Mouse (Mus musculus): Measurements from ENCODE around the gene Vars.

The Vars gene

DNA sequence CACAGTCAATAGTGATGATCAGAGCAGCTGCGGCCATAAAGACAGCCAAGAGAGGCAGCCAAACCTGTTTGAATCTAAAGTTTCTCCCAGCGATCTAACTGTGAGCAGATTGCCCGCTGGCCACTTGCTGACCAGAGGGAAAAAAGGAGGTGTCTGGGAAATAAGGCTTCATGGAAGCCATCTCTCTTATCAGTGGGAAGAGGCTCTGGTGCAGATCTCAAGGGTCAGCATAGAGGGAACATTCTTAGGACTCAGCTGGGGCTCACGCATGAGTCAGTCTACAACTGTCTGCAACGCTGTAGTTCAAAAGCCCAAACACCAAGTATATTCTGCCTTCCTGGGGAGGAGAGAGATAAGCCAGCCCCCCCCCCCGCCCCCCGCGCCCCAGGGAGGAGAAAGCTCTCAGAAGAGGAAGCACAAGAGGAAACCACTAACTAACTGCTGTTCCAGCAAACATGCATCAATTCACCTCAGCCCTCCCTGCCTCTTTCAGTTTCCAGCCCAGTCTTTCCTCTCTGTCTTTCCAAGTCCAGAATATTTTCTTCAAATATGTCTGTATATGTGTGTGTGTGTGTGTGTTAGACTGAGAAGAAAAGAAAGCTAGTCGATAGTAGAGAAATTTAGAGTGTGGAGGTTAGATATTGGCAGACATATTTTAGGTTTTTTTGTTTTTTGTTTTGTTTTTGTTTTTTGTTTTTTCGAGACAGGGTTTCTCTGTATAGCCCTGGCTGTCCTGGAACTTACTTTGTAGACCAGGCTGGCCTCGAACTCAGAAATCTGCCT, 47.6 kb downstream of the Vars start:
- DNase-seq (ENCODE audit: low read depth, low spot score) = no peak

DNA sequence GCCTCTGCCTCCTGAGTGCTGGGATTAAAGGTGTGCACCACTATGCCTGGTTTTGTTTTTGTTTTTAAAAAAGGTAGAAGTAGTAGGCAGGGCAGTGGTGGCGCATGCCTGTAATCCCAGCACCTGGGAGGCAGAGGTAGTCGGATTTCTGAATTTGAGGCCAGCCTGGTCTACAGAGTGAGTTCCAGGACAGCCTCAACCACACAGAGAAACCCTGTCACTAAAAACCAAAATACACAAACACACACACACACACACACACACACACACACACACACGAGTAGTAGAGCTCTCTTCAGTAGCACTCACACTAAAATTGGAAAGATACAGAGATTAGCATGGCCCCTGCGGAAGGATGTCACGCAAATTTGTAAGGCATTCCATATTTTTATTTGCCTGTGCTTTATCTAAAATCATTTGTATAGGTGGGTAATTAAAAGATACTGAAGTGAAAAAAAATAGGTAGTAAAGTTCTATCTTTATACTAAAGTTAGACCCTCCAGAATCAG, 48.2 kb downstream of the Vars start:
- no peak for DNase-seq (ENCODE audit: low read depth, low spot score)

DNA sequence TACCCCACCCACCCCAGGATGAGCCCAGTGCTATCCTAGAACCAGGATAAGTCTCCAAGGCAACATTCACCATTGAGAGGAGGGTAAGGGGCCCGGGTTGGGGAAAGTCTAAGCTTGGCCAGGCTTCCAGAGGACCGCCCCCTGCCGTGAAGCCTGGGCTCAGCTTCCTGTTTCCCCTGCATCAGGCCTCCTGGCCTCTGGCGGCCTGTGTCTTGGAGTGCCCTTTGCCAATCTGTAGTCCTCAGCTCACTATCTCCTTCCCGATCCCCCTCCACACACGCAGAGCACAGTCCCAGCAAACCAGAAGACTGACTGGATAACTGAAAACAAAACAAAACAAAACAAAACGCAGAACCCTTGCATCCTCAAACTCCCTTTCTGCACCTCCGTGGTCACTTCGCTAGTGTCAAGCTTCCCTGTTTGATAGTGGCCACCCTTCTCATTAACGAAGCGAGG, 48.8 kb downstream of the Vars start, which contains the start of gene Clic1:
TSS of gene Clic1 (plus strand) at position 406 of the 456 bp plus-strand sequence.
- peak; percentile 51 for DNase-seq (ENCODE audit: low read depth, low spot score)

DNA sequence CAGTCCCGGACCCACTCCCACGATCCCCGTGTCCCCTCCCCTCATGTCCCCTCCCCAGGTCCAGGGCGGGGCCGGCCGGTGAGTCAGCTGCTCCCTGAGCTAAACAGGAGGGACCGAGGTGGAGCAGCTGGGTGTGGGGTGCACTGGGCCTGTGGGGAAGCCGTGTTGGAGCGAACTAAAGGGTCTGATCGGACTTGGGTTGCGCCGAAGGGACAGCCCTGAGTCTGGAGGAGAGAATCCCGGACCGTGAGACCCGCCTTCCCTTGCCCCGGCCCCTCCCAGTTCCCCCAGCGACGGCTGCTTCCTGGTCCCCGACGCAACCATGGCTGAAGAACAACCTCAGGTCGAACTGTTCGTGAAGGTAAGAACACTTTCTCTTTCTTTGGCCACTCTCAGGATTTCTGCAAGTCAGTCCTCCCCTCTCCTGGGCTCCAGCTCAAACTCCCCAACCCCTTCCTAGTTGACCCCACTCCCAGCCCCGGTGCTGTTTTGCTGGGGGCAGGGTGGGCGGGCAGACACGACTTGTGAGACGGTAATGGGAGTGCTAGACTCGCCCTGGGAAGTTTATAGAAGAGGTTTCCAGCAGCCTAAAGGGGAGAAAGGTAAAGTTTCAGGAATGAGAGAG, 49.5 kb downstream of the Vars start:
- peak; percentile 82 for DNase-seq (ENCODE audit: low read depth, low spot score)

GRCm38 (mm10) chr17:35051156-35052086, 50.6 kb downstream of the Vars start:
- peak; percentile 83 for DNase-seq (ENCODE audit: low read depth, low spot score)

DNA sequence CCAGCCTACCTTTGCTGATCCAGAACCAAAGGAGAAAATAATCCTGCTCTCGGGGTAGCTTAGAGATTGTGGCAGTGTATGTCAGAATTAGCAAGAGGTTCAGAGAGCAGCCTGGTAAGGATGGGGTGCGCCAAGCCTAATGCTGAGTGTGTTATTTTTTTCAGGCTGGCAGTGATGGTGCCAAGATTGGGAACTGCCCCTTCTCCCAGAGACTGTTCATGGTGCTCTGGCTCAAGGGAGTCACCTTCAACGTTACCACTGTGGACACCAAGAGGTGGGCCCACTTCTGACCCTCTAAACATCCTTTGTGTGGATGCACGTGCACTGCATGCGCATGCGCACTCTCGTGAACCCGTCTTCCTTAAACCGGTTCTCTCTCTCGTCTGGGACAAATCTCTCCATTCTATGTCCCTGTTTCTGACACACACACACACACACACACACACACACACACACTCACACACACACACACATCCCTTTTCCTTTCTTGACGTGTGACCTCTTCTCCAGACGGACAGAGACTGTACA, 51.5 kb downstream of the Vars start:
- DNase-seq (ENCODE audit: low read depth, low spot score) = peak; percentile 45

- no peak for DNase-seq (ENCODE audit: low read depth, low spot score)
Observed at GRCm38 (mm10) chr17:35055691-35056495, 55.1 kb downstream of the Vars start.

DNA sequence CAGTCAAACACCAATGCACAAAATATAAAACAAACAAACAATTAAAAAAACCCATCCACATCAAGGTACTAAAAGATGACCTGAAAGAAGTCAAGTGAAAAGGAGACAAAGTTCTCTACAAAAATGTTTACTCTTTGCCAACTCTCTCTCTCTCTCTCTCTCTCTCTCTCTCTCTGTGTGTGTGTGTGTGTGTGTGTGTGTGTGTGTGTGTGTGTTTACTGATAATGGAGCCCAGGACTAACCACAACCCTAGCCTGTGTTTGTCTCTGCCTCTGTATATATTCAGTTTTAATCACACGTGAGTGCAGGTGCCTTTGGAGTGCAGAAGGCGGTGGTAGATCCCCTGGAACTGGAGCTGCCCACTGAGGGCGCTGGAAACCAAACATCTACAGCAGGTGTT, 56.3 kb downstream of the Vars start:
- no peak for DNase-seq (ENCODE audit: low read depth, low spot score)

GRCm38 (mm10) chr17:35058316-35058715, 57.5 kb downstream of the Vars start:
- no peak for DNase-seq (ENCODE audit: low read depth, low spot score)

DNA sequence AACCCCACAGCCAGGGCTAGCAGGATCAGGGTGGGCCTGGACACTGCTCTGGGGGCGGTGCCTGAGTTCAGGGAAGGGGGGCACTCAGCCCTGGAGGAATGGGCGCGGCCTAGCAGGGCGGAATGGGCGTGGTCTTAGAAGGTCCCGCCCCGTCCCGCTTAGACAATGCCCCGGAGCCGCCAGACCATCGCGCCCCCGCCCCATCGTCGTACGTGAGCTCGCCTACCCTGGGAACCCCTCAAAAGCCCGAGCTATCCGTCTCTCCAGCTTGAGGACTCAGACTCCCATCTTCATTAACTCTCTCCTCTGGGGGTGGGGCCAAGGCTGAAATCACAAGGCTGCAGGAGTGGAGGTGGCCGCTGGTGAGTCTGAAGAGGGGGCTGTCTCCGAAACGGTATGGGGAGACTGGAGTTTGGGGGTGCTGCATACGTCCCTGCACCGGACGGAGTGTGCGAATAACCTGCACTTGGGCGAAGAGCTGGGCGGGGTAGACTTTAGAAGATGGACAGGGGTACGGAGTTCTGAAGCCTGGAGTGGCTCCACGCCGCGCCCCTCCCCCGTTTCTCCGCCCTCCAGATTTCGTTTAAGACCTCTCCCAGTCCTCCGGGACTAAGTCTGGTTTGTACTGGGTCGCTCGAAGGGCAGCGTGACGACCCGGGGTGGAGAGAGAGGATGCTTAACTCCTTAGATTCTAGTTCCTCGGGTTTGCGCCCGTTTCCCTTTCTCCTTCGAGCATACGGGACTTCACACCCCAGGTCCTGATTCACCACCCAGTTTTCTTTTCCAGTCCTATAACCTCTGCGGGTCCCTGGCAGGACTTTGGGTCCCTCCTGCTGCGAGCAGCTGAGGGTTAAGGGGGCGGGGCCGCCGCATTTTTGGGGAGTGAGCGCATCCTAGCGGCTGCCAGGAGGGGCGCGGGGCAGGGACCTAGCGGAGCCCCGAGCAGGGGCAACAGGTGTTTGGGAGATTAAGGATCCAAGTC, 58.4 kb downstream of the Vars start, which contains the start of gene Ddah2:
TSS of gene Ddah2 (plus strand) at position 125 of the 982 bp plus-strand sequence.
- DNase-seq (ENCODE audit: low read depth, low spot score) = peak; percentile 92

DNA sequence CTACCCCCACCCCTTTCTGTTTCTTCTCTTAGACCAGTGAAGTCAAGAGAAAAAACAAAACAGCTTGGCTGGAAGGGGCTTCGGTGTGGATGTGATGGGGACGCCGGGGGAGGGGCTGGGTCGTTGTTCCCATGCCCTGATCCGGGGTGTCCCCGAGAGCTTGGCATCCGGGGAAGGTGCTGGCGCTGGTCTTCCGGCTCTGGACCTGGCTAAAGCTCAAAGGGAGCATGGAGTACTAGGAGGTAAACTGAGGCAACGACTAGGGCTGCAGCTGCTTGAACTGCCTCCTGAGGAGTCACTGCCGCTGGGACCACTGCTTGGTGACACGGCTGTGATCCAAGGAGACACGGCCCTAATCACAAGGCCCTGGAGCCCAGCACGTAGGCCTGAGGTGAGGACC, 59.3 kb downstream of the Vars start:
- DNase-seq (ENCODE audit: low read depth, low spot score) = no peak

DNA sequence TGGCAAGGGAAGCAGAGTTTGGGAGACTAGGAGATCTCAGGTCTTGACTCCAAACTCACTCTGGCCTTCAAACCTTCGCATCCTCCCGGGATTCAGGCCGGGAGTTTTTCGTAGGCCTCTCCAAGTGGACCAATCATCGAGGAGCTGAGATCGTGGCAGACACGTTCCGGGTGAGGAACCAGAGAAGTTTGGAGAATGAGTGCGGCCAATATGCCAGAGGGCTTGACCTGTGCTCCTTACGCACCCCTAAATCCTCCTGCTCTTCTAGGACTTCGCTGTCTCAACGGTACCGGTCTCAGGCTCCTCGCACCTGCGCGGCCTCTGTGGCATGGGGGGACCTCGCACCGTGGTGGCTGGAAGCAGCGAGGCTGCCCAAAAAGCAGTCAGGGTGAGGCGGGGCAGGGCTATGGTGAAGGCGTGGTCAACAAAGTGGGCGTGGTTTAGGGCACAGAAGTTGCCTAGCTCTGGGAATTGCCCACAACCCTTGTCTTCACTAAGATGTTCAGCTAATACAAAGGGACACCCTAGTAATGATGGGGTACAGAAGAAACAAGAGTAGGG, 60.0 kb downstream of the Vars start:
- peak; percentile 76 for DNase-seq (ENCODE audit: low read depth, low spot score)

GRCm38 (mm10) chr17:35061299-35061698, 60.5 kb downstream of the Vars start:
- DNase-seq (ENCODE audit: low read depth, low spot score) = no peak

DNA sequence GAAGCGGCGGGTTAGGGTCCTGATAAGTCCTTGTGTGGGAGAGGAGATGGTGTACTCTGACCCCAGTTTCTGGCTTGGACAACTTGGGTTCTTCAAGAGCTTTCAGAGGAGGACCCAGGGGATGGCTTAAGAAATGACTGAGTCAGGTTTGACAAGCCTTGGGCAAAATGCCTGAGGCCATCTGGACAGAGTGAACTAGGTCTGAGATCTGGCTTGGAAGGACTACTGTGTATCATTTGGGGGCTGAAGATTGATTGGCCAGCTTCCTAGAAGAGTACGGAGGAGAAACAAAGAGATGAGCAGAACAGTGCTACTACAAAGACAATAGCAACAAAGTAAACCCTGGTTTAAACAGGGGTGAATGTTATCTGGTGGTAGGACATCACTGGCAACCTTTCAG, 62.7 kb downstream of the Vars start:
- no peak for DNase-seq (ENCODE audit: low read depth, low spot score)

- DNase-seq (ENCODE audit: low read depth, low spot score) = no peak
Observed at GRCm38 (mm10) chr17:35064378-35064877, 63.6 kb downstream of the Vars start.

GRCm38 (mm10) chr17:35064951-35065947, 64.5 kb downstream of the Vars start, which contains the start of gene Ly6g6c:
Ly6g6c (plus strand) TSS chr17:35065388.
- DNase-seq (ENCODE audit: low read depth, low spot score) = peak; percentile 92

Data from ZHBTc4 (cell line).